Mouse (Mus musculus): Measurements from ENCODE around the gene Mfsd12.

Mfsd12 gene

DNA sequence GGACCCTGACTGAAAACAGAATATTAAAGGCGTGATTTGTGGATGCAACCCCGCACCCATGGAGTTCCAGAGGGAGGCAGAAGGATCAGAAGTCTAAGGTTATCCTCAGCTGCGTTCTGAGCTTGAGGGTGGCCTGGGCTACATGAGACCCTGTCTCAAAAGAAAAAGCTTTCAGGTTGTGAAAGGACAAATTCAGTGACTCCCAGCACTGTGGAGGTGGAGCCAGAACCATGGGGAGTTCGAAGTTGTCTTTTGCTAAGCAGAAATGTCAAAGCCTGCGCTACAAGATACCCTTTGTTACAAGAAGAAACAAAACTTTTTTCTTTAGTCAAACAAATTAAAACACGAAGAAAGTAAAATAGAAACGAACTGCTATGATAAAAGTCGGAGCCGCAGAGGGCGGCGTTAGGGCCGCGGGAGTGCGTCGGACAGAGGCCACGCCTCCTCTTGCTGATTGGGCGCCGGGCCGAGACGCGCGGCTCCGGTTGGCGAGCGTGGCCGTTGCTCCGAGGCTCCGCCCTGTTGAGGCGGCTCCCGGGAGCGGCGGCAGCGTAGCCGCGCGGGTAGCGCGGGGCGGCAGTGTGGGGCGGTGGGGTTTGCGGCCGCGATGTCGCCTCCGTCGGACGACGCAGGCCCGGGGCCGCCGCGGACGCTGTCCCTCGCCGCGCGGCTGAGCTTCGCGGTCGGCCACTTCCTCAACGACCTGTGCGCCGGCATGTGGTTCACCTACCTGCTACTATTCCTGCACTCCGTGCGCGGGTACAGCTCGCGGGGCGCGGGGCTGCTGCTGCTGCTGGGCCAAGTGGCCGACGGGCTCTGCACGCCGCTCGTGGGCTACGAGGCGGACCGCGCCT, at the start of gene Mfsd12:
TSS of gene Mfsd12 (plus strand) at position 501 of the 854 bp plus-strand sequence.
- H3K27me3 ChIP-seq (ENCODE audit: control insufficient read depth, insufficient read depth, low read length, poor library complexity, severe bottlenecking) = no peaks in the 10 kb centered on the region
- DNase-seq (ENCODE audit: low read depth, low spot score) = peak; percentile 91
- H3K36me3 ChIP-seq (ENCODE audit: control insufficient read depth, insufficient read depth, low read length, poor library complexity, severe bottlenecking) = no peaks in the 10 kb centered on the region

DNA sequence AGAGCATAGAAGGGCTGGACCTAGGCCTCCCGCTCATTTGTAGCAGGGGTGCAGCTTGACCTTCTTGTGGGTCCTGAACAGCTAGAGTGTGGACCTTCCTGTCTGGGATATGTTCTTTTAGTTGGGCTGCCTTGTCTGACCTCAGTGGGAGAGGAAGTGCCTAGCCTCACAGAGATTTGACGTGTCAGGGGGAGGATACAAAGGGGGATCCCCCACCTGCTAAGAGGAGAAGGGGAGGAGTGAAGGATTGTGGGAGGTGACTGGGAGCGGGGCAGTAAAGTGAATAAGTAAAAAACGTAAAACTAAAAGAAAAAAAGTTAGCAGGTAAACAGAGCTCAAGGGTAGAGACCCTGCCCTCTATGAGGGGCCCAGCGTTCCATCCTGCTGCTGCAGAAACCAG, 47.7 kb upstream of the Mfsd12 start:
- no peaks in the 10 kb centered on the region for H3K27me3 ChIP-seq (ENCODE audit: control insufficient read depth, insufficient read depth, low read length, poor library complexity, severe bottlenecking)
- peak; percentile 42 for DNase-seq (ENCODE audit: low read depth, low spot score)

DNA sequence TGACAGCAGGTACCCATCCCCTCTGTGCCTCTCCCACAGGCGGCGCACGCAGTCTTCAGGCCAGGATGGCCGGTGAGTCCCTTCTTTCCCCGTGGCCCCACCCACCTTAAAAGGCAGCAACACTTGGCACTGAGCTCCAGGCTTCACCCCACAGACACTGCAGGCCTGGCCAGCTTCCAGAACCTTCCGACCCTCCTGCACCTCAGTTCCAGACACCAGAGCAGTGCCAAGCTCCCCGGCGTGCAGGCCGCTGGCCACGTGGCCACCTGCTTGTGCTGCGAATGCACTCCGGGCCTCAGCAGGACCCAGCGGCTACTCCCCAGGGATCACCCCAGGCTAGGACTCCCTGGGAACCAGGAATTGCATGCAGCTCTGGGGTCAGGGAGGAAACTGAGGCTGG, 43.7 kb upstream of the Mfsd12 start:
- no peaks in the 10 kb centered on the region for H3K27me3 ChIP-seq (ENCODE audit: control insufficient read depth, insufficient read depth, low read length, poor library complexity, severe bottlenecking)
- no peak for DNase-seq (ENCODE audit: low read depth, low spot score)
- peaks cover 22% of the 10 kb centered on the region for H3K36me3 ChIP-seq (ENCODE audit: control insufficient read depth, insufficient read depth, low read length, poor library complexity, severe bottlenecking)

More for the DNA sequence above, 47.7 kb upstream of the Mfsd12 start:
- H3K36me3 ChIP-seq (ENCODE audit: control insufficient read depth, insufficient read depth, low read length, poor library complexity, severe bottlenecking) = peaks cover 19% of the 10 kb centered on the region

DNA sequence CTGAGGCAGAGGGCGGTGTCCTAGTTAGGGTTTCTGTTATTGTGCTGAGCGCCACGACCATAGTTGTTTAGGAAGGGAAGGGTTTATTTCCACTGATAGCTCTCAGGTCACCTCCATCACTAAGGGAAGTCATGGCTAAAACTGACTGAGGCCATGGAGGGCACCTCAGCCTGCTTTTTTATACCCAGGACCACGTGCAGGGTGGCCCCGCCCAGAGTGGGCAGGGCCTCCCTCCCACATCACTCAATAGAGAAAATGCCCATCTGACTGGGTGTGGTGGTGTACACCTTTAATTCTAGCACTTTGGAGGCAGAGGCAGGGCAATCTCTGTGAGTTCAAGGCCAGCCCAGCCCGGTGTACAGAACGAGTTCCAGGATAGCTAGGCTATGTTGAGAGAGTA, 43.1 kb upstream of the Mfsd12 start:
- no peak for DNase-seq (ENCODE audit: low read depth, low spot score)
- H3K36me3 ChIP-seq (ENCODE audit: control insufficient read depth, insufficient read depth, low read length, poor library complexity, severe bottlenecking) = peaks cover 22% of the 10 kb centered on the region
- no peaks in the 10 kb centered on the region for H3K27me3 ChIP-seq (ENCODE audit: control insufficient read depth, insufficient read depth, low read length, poor library complexity, severe bottlenecking)

DNA sequence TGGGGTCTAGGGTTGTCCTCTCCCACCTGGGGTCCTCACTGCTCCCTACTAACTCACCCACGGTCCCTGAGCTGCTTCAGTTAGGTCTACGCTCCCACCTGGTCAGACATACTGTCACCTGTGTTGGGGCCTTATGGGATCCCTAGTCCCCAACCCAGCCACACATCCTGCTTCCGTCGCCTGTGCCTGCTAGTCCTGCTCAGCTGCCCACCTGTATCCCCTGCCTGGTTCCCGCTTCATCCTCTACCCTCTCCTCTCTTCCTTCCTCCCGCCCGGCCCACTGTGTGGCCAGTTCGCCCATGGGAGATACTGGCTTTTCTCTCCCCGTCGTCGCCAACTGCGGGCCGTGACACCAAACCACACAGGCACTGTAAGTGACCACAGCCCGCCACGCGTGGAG, 41.7 kb upstream of the Mfsd12 start:
- Histone ChIP-seq H3K27me3 (ENCODE audit: control insufficient read depth, insufficient read depth, low read length, poor library complexity, severe bottlenecking) (no peaks in the 10 kb centered on the region), H3K36me3 (ENCODE audit: control insufficient read depth, insufficient read depth, low read length, poor library complexity, severe bottlenecking) (peaks cover 20% of the 10 kb centered on the region)
- no peak for DNase-seq (ENCODE audit: low read depth, low spot score)

DNA sequence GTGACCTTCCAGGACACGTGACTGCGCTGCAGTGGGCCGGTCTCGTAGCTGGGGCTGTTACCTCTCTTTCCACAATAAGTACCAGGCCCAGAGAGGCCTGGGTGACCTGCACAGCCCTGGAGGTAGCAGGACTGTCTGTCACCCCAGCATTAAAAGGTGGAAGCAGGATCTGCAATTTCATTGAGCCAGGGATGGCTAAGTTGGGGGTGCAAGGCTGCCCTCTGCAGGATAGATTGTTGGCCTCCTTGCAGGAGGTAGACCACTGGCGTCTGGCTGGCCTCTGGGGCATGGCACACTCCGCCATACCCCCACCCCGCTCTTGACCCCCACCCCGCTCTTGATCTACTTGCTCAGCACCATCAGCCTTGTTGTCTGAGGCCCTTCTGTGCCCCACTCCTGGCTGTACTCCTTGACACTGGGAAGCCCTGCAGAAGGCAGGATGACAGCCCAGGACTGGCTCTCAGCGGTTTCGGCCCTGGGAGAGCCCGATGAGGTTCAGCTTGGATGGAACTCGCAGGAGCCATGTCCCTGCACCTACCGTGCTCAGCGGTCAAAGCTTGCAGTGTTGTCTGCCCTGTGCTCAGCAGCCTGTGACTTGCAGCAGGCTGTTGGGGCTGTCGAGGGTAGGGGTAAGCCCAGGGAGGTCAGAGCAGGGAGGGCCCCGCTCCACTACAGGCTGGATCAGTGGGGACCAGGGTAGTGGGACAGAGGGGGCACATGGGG, 40.8 kb upstream of the Mfsd12 start:
- DNase-seq (ENCODE audit: low read depth, low spot score) = peak; percentile 67
- Histone ChIP-seq H3K36me3 (ENCODE audit: control insufficient read depth, insufficient read depth, low read length, poor library complexity, severe bottlenecking) (peaks cover 19% of the 10 kb centered on the region), H3K27me3 (ENCODE audit: control insufficient read depth, insufficient read depth, low read length, poor library complexity, severe bottlenecking) (no peaks in the 10 kb centered on the region)

DNA sequence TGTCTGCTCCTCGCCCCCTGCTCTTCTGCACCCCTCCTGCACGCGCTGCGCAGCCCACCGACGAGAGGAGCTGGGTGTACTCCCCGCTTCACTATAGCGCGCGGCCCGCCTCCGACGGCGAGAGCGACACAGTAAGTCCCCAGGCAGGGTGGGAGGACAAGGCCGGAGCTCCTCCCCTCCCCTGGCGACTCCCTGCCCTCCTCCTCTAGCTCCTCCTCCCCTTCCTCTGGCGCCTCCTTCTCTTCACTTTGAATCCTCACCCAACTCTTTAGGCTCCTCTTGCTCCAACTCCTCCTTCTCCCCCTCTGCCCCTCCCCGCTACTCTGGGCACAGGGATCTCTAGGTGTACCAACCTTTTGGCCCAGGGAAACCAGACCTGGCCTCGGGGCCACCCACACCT, 40.0 kb upstream of the Mfsd12 start:
- DNase-seq (ENCODE audit: low read depth, low spot score) = no peak
- H3K27me3 ChIP-seq (ENCODE audit: control insufficient read depth, insufficient read depth, low read length, poor library complexity, severe bottlenecking) = no peaks in the 10 kb centered on the region
- peaks cover 16% of the 10 kb centered on the region for H3K36me3 ChIP-seq (ENCODE audit: control insufficient read depth, insufficient read depth, low read length, poor library complexity, severe bottlenecking)

DNA sequence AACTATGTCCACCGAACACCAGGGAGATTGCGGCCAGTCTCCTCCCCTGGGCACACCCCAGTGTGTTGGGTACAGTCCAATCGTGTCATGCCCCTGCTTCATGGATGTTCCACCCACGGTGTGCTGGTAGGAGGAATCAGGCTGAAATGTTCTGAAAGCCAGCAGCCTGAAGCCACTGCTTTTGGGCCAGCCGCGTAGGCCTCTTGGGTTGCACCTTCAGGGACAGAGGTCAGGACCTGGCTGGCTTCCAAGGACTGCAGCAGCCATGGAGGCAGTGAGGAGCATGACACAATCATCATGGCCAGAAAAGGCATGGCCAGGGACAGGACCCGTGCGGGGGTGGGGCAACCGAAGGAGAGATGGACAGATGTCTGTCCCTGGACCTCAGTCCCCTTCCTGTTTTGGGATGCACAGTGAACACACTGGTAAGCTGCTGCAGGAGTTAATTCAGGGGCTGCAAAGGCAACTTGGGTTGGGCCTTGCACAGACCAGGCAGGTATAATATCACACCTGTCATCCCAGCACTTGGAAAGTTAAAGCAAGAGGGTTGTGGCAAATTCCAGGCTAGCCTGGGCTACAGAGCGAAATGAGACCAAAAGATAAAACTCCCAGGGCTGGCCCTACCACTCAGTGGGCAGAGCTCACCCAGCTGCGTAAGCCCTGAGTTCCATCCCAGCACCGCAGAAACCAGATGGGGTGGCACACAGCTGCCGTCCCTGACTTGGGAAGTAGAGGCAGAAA, 38.5 kb upstream of the Mfsd12 start:
- H3K27me3 ChIP-seq (ENCODE audit: control insufficient read depth, insufficient read depth, low read length, poor library complexity, severe bottlenecking) = no peaks in the 10 kb centered on the region
- H3K36me3 ChIP-seq (ENCODE audit: control insufficient read depth, insufficient read depth, low read length, poor library complexity, severe bottlenecking) = peaks cover 14% of the 10 kb centered on the region; the same call in 1 of the 2 replicates

DNA sequence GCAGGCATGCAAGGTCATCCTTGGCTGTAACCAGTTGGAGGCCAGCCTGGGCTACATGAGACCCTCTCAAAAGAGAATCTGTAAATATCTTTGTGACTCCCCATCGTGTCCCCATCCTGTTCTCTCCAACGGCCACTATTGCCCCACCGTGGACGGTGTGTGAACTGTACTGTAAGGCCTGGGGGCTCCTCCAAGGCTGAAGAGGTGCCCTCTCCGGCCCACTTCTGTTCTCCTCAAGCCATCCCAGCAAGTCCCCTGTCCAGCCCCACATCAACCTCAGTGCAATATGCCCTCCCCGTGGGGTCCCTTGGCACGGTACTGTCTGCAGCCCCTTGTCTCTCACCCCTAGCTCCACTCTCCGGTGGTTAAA, 38.0 kb upstream of the Mfsd12 start:
- Histone ChIP-seq H3K36me3 (ENCODE audit: control insufficient read depth, insufficient read depth, low read length, poor library complexity, severe bottlenecking) (peaks cover 17% of the 10 kb centered on the region), H3K27me3 (ENCODE audit: control insufficient read depth, insufficient read depth, low read length, poor library complexity, severe bottlenecking) (no peaks in the 10 kb centered on the region)
- DNase-seq (ENCODE audit: low read depth, low spot score) = peak; percentile 36

More for the DNA sequence above, 38.5 kb upstream of the Mfsd12 start:
- no peak for DNase-seq (ENCODE audit: low read depth, low spot score)

DNA sequence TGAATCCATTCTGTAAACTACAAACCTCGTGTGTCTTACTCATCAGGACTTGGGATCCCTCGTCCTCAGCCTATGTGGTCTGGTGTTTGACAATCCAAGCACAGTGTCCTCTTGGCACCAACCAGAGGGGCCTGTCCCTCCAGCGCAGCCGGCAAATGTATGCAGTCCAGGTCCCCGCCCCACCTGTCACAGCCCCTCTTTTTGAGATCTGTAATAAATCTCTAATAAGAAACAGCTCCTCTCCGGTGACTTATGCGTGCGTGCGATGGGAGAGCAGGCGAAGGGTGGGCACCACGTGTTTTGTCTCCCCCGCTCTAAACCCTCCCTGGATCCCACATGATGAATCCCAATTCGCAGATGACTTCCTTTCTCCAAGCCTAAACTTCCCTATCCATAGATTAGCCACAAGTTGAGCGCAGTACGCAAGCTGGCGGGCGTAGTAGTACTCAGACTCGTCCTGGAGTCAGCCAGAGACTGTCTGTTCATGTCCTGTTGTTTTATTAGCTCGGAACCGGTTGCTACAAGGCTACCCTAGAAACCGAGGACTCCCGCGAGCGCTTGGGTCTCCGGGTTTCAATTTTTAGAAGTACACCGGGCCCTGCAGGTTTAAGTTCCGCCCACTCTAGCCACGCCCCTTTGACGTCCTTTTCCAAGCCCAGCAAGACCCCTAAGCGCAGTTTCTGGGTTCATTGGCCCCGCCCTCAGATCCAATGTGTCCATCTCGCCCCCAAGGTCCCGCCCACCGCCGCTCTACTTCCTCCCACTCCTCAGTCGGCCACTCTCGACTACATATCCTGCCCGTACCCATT, 37.3 kb upstream of the Mfsd12 start:
- Histone ChIP-seq H3K36me3 (ENCODE audit: control insufficient read depth, insufficient read depth, low read length, poor library complexity, severe bottlenecking) (peaks cover 21% of the 10 kb centered on the region), H3K27me3 (ENCODE audit: control insufficient read depth, insufficient read depth, low read length, poor library complexity, severe bottlenecking) (no peaks in the 10 kb centered on the region)
- peak; percentile 29 for DNase-seq (ENCODE audit: low read depth, low spot score)

DNA sequence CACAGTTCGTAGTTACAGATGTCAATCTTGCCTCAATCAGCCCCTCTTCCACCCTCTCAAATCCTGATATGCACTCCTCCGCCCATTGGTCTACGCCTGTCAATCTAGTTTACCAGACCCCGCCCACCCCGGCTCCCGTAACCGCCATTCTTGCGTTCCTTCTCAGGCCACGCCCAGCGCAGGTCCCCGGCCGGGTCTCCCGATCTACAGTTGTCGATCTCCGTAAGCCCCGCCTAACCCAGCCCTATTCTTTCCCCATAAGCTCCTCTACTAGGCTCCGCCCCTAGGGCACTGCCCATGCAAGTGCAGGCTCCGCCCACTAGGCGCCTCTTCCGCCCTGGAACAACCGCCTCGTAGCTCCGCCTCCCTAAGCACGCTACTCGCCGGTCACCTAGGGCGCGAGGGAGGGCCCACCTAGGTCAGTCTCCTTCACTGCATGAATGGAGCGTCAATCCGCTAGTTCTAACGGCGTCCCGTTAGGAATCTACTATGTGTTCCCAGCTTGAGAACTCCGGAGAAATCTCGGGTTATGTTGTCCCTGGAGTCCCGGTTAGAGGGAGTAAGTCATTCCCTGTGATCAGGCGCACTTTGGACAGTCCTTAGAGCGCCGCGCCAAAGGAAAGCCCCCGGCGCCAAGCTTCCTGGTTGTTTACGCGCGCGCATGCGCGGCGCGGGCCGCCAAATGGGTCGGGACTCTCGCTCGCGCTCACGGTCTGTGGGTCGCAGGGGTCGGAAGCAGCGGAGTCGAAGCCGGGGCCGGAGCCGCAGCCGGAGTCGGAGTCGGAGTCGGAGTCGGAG, 36.5 kb upstream of the Mfsd12 start, which contains the start of gene Cactin:
TSS of gene Cactin (plus strand) at position 554 of the 798 bp plus-strand sequence.
- DNase-seq (ENCODE audit: low read depth, low spot score) = peak; percentile 100

DNA sequence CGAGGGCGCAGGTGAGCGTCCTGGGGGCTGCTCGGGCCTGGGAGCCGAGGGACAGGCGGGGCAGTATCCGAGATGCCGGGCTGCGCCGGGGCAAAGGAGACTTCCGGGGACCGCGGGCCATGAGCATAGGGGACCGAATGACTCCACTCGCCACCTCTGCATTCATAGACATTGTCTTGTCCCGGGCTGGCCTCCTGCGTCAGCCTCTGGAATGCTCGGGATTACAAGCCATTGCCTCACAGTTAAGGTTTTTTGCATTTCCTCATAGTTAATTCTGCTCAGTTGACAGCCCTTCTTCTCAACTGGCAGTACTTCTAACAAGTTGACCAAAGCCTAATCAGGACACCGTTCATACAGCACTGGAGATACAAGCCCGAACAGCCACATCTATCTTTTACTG, 35.9 kb upstream of the Mfsd12 start:
- Histone ChIP-seq H3K27me3 (ENCODE audit: control insufficient read depth, insufficient read depth, low read length, poor library complexity, severe bottlenecking) (no peaks in the 10 kb centered on the region), H3K36me3 (ENCODE audit: control insufficient read depth, insufficient read depth, low read length, poor library complexity, severe bottlenecking) (peaks cover 18% of the 10 kb centered on the region)
- DNase-seq (ENCODE audit: low read depth, low spot score) = no peak

More for the DNA sequence above, 36.5 kb upstream of the Mfsd12 start, which contains the start of gene Cactin:
- H3K27me3 ChIP-seq (ENCODE audit: control insufficient read depth, insufficient read depth, low read length, poor library complexity, severe bottlenecking) = no peaks in the 10 kb centered on the region
- H3K36me3 ChIP-seq (ENCODE audit: control insufficient read depth, insufficient read depth, low read length, poor library complexity, severe bottlenecking) = peaks cover 17% of the 10 kb centered on the region

DNA sequence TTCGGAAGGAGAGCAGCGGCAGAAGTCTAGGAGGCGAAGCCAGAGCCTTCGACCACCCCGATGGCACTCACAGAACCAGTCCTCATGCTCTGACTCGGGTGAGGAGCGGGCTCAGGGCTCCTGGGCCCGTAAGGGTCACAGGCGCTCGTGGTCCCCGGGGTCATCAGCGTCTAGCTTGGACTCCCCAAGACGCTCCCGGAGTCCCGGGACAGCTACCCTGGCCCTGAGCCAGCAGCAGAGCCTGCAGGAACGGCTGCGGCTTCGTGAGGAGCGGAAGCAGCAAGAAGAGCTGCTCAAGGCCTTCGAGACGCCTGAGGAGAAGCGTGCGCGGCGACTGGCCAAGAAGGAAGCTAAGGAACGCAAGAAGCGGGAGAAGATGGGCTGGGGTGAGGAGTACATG, 34.8 kb upstream of the Mfsd12 start:
- DNase-seq (ENCODE audit: low read depth, low spot score) = no peak

More for the DNA sequence above, 34.8 kb upstream of the Mfsd12 start:
- Histone ChIP-seq H3K27me3 (ENCODE audit: control insufficient read depth, insufficient read depth, low read length, poor library complexity, severe bottlenecking) (no peaks in the 10 kb centered on the region), H3K36me3 (ENCODE audit: control insufficient read depth, insufficient read depth, low read length, poor library complexity, severe bottlenecking) (peaks cover 18% of the 10 kb centered on the region)
